Mouse (Mus musculus): Measurements from ENCODE around the gene Kank1. TPM values are rescaled to one million over a fixed set of nuclear protein-coding genes. Genes with fewer than 3 reads are reported as not detected.

The Kank1 gene
- total and polyA plus RNA-seq, 2 experiments: 31.7 to 33.6 TPM

GRCm38 (mm10) chr19:25436789-25437650 lies 200.2 kb downstream of the Kank1 start:
- H3K27ac ChIP-seq (replicated peaks; ENCODE audit: insufficient read depth, low read depth, low read length): no peak overlapping the region; the same call in 1 of the 2 replicates
- 72% methylated on average over 20 of the region's 20 CpGs for WGBS

GRCm38 (mm10) chr19:25438246-25438645 lies 201.5 kb downstream of the Kank1 start:
- 62% methylated on average over 6 of the region's 6 CpGs for WGBS
- DNase-seq (ENCODE audit: extremely low read depth, low read depth, low spot score): no peak
- no peaks in the 10 kb centered on the region for H3K27me3 ChIP-seq (ENCODE audit: control insufficient read depth, insufficient read depth, low read length)

More at GRCm38 (mm10) chr19:25436789-25437650, 200.2 kb downstream of the Kank1 start:
- H3K79me2 ChIP-seq (ENCODE audit: control insufficient read depth, insufficient read depth, low read length): no peaks in the 10 kb centered on the region
- no peak overlapping the region for H3K4me3 ChIP-seq (ENCODE audit: insufficient read depth, low read depth, low read length)
- no peaks in the 10 kb centered on the region; the same call in 1 of the 2 replicates for H3K4me1 ChIP-seq (ENCODE audit: control insufficient read depth, insufficient read depth, low read length)
- H3K36me3 ChIP-seq (ENCODE audit: control insufficient read depth, insufficient read depth, low read length): peaks cover 28% of the 10 kb centered on the region
- no peaks in the 10 kb centered on the region for H3K27me3 ChIP-seq (ENCODE audit: control insufficient read depth, insufficient read depth, low read length)
- no peak for TF ChIP-seq POLR2A (IDR thresholded peaks at IDR 0.05; ENCODE audit: extremely low read depth, insufficient read depth, low read length)
- TF ChIP-seq CTCF (IDR thresholded peaks at IDR 0.05; ENCODE audit: low read depth, low read length): 0 out of 2 replicates have a peak, but pooled peaks have one; percentile 28
- peak; percentile 43 for DNase-seq (ENCODE audit: extremely low read depth, low read depth, low spot score)
- H3K9ac ChIP-seq (ENCODE audit: low read depth, low read length): no peak overlapping the region

GRCm38 (mm10) chr19:25439807-25440206 lies 203.0 kb downstream of the Kank1 start:
- Histone ChIP-seq H3K27me3 (ENCODE audit: control insufficient read depth, insufficient read depth, low read length) (no peaks in the 10 kb centered on the region), H3K36me3 (ENCODE audit: control insufficient read depth, insufficient read depth, low read length) (peaks cover 3% of the 10 kb centered on the region), H3K27ac (replicated peaks; ENCODE audit: insufficient read depth, low read depth, low read length) (no peak overlapping the region), H3K9ac (ENCODE audit: low read depth, low read length) (no peak overlapping the region), H3K4me3 (ENCODE audit: insufficient read depth, low read depth, low read length) (no peak overlapping the region), H3K4me1 (ENCODE audit: control insufficient read depth, insufficient read depth, low read length) (no peaks in the 10 kb centered on the region; the same call in 1 of the 2 replicates), H3K79me2 (ENCODE audit: control insufficient read depth, insufficient read depth, low read length) (no peaks in the 10 kb centered on the region)
- WGBS: 92% methylated on average over 6 of the region's 6 CpGs
- TF ChIP-seq POLR2A (IDR thresholded peaks at IDR 0.05; ENCODE audit: extremely low read depth, insufficient read depth, low read length) (no peak), CTCF (IDR thresholded peaks at IDR 0.05; ENCODE audit: low read depth, low read length) (no peak)
- DNase-seq (ENCODE audit: extremely low read depth, low read depth, low spot score): no peak

More at GRCm38 (mm10) chr19:25438246-25438645, 201.5 kb downstream of the Kank1 start:
- peaks cover 16% of the 10 kb centered on the region for H3K36me3 ChIP-seq (ENCODE audit: control insufficient read depth, insufficient read depth, low read length)
- no peaks in the 10 kb centered on the region for H3K79me2 ChIP-seq (ENCODE audit: control insufficient read depth, insufficient read depth, low read length)
- no peaks in the 10 kb centered on the region; the same call in 1 of the 2 replicates for H3K4me1 ChIP-seq (ENCODE audit: control insufficient read depth, insufficient read depth, low read length)
- no peak for TF ChIP-seq POLR2A (IDR thresholded peaks at IDR 0.05; ENCODE audit: extremely low read depth, insufficient read depth, low read length)
- no peak for TF ChIP-seq CTCF (IDR thresholded peaks at IDR 0.05; ENCODE audit: low read depth, low read length)
- H3K9ac ChIP-seq (ENCODE audit: low read depth, low read length): no peak overlapping the region
- no peak overlapping the region for H3K4me3 ChIP-seq (ENCODE audit: insufficient read depth, low read depth, low read length)
- H3K27ac ChIP-seq (replicated peaks; ENCODE audit: insufficient read depth, low read depth, low read length): no peak overlapping the region

DNA sequence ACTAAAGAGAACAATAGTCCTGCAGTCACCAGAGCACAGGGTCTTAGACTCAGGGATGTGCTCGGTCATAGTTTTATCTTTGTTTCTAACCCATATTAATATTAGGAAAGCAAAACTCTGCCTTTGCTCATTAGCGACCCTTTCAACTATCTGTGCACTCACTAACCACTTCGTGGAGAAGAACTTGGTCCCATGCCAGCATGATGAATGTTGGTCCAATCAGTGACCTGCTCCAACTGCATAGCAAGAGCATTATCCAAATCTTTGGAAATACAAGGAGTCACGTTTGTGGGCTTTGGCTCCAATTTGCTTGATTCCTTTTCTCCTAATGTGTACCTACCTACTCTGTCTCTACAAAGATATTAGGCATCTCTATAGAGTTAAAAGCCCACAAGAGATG lies 204.0 kb downstream of the Kank1 start:
- Histone ChIP-seq H3K27me3 (ENCODE audit: control insufficient read depth, insufficient read depth, low read length) (no peaks in the 10 kb centered on the region), H3K9ac (ENCODE audit: low read depth, low read length) (no peak overlapping the region), H3K4me3 (ENCODE audit: insufficient read depth, low read depth, low read length) (no peak overlapping the region), H3K79me2 (ENCODE audit: control insufficient read depth, insufficient read depth, low read length) (no peaks in the 10 kb centered on the region), H3K36me3 (ENCODE audit: control insufficient read depth, insufficient read depth, low read length) (no peaks in the 10 kb centered on the region), H3K27ac (replicated peaks; ENCODE audit: insufficient read depth, low read depth, low read length) (no peak overlapping the region), H3K4me1 (ENCODE audit: control insufficient read depth, insufficient read depth, low read length) (no peaks in the 10 kb centered on the region; the same call in 1 of the 2 replicates)
- DNase-seq (ENCODE audit: extremely low read depth, low read depth, low spot score): no peak
- no peak for TF ChIP-seq CTCF (IDR thresholded peaks at IDR 0.05; ENCODE audit: low read depth, low read length)
- no peak for TF ChIP-seq POLR2A (IDR thresholded peaks at IDR 0.05; ENCODE audit: extremely low read depth, insufficient read depth, low read length)
- WGBS: 55% methylated on average over 4 of the region's 4 CpGs

- Histone ChIP-seq H3K27me3 (ENCODE audit: control insufficient read depth, insufficient read depth, low read length) (no peaks in the 10 kb centered on the region), H3K9ac (ENCODE audit: low read depth, low read length) (no peak overlapping the region), H3K4me1 (ENCODE audit: control insufficient read depth, insufficient read depth, low read length) (no peaks in the 10 kb centered on the region), H3K4me3 (ENCODE audit: insufficient read depth, low read depth, low read length) (no peak overlapping the region), H3K79me2 (ENCODE audit: control insufficient read depth, insufficient read depth, low read length) (no peaks in the 10 kb centered on the region), H3K27ac (replicated peaks; ENCODE audit: insufficient read depth, low read depth, low read length) (no peak overlapping the region), H3K36me3 (ENCODE audit: control insufficient read depth, insufficient read depth, low read length) (no peaks in the 10 kb centered on the region)
- WGBS: 21% methylated on average over 7 of the region's 7 CpGs
- peak; percentile 64 for DNase-seq (ENCODE audit: extremely low read depth, low read depth, low spot score)
- TF ChIP-seq POLR2A (IDR thresholded peaks at IDR 0.05; ENCODE audit: extremely low read depth, insufficient read depth, low read length) (no peak), CTCF (IDR thresholded peaks at IDR 0.05; ENCODE audit: low read depth, low read length) (peak; percentile 73; the same call in 1 of the 2 replicates)
These were observed 208.3 kb downstream of the Kank1 start for GRCm38 (mm10) chr19:25445054-25445453.

DNA sequence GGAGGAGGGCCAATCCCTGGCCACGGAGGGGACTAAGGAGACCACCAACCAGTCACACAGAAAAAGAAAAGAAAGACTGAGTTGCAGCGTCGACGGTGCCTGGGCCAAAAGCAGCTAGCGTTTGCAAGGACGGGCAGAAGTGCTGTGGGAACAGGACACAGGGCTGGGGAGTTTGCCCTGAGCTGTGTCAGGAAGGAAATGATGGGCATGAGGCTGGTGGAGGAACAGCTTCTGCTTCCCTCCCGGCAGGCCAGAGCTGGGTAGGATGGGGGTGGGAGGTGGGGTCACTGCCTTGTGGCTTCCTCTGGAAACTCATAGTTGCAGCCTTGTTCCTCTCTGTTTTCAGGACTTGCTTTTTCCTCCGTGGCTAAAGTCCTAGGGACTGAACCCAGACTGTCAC lies 209.1 kb downstream of the Kank1 start:
- TF ChIP-seq CTCF (IDR thresholded peaks at IDR 0.05; ENCODE audit: low read depth, low read length): no peak
- TF ChIP-seq POLR2A (IDR thresholded peaks at IDR 0.05; ENCODE audit: extremely low read depth, insufficient read depth, low read length): no peak
- no peak overlapping the region for H3K9ac ChIP-seq (ENCODE audit: low read depth, low read length)
- 47% methylated on average over 8 of the region's 8 CpGs for WGBS
- no peaks in the 10 kb centered on the region for H3K4me1 ChIP-seq (ENCODE audit: control insufficient read depth, insufficient read depth, low read length)
- no peaks in the 10 kb centered on the region for H3K36me3 ChIP-seq (ENCODE audit: control insufficient read depth, insufficient read depth, low read length)
- no peak overlapping the region for H3K27ac ChIP-seq (replicated peaks; ENCODE audit: insufficient read depth, low read depth, low read length)
- DNase-seq (ENCODE audit: extremely low read depth, low read depth, low spot score): no peak
- no peaks in the 10 kb centered on the region for H3K27me3 ChIP-seq (ENCODE audit: control insufficient read depth, insufficient read depth, low read length)
- H3K4me3 ChIP-seq (ENCODE audit: insufficient read depth, low read depth, low read length): no peak overlapping the region
- no peaks in the 10 kb centered on the region for H3K79me2 ChIP-seq (ENCODE audit: control insufficient read depth, insufficient read depth, low read length)
